Mouse (Mus musculus) intestine, postnatal 0 days (tissue): Measurements from ENCODE around the gene Depdc1b. TPM values are rescaled to one million over a fixed set of nuclear protein-coding genes. Genes with fewer than 3 reads are reported as not detected.

Source experiments
- ATAC-seq: fragments of 200-750 bp; cut with Nextera tagmentation; 2 replicates; pipeline ENCODE4 v1.8.0; 2017; ENCODE audit warnings: mild to moderate bottlenecking, moderate TSS enrichment, moderate library complexity
- H3K27ac ChIP-seq: fragments of 300-500 bp; sonication (generic); 2 replicates; pipeline ENCODE4 v1.5.1; 2014; ENCODE audit warnings: mild to moderate bottlenecking, low read depth, low read length, moderate library complexity
- H3K27me3 ChIP-seq: fragments of 300-500 bp; sonication (generic); replicated peaks from 2 replicates; pipeline ENCODE4 v1.6.1; 2014; ENCODE audit warnings: low read length, mixed read lengths; ENCODE audit not compliant: control insufficient read depth, insufficient read depth
- H3K36me3 ChIP-seq: fragments of 300-500 bp; sonication (generic); 2 replicates; pipeline ENCODE4 v1.6.1; 2014; ENCODE audit warnings: mild to moderate bottlenecking, moderate library complexity; ENCODE audit not compliant: control insufficient read depth, insufficient read depth
- H3K4me1 ChIP-seq: fragments of 300-500 bp; sonication (generic); replicated peaks from 2 replicates; pipeline ENCODE4 v1.6.1; 2014; ENCODE audit warnings: antibody characterized with exemption, low read length, mixed read lengths; ENCODE audit not compliant: control insufficient read depth, insufficient read depth
- H3K4me2 ChIP-seq: fragments of 300-500 bp; sonication (generic); replicated peaks from 2 replicates; pipeline ENCODE4 v1.6.1; 2014; ENCODE audit warnings: low read depth, mild to moderate bottlenecking, moderate library complexity
- H3K4me3 ChIP-seq: fragments of 300-500 bp; sonication (generic); 2 replicates; pipeline ENCODE4 v1.5.1; 2014; ENCODE audit warnings: low read depth, low read length
- H3K9ac ChIP-seq: fragments of 300-500 bp; sonication (generic); 2 replicates; pipeline ENCODE4 v1.6.1; 2014; ENCODE audit warnings: mild to moderate bottlenecking, low read depth, low read length
- H3K9me3 ChIP-seq: fragments of 300-500 bp; sonication (generic); 2 replicates; pipeline ENCODE4 v1.6.1; 2016; ENCODE audit warnings: mixed run types; ENCODE audit not compliant: control insufficient read depth
- CTCF ChIP-seq: sonication (generic); IDR thresholded peaks from 2 replicates; pipeline ENCODE4 v1.5.1; 2016; ENCODE audit warnings: low read depth, mild to moderate bottlenecking, control low read depth, antibody characterized with exemption, moderate library complexity
- WGBS: fragments of 180-500 bp; shearing (Covaris S2); extraction: QIAGEN DNeasy Blood & Tissue Kit; methylation state at CpG from one replicate; pipeline ENCODE4 v1.1.7; 2014; 5-methylcytosine and 5-hydroxymethylcytosine counted together
- polyA plus RNA-seq: library from polyadenylated mRNA; unstranded; fragments of >200 nt; fragmentation: Nextera tagmentation; extraction: Ambion mirVana; gene quantifications from 2 replicates; pipeline ENCODE4 v1.2.1, GENCODE M21; 2015

Gene Depdc1b
- polyA plus RNA-seq, 1 experiment from 2014 or later = 1.3 TPM

DNA sequence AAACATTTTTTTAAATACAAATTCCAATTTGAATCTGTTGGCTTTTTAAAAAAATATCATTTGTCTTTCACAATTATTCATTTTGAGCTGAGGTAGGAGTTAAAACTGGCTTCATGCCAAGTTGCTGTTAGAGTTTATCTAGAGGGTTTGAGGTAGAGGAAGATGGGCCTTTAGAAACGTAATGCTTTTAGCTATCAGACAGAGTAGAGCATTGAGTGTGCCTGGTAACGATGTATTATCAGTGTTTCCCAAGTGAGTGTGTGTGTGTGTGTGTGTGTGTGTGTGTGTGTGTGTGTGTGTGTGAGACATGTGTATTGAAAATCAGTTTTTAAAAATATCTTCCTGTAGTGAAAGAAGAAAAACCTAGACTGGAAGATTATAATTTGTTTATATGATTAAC, 60.5 kb downstream of the Depdc1b start:
- H3K27me3 ChIP-seq = no peaks in the 10 kb centered on the region
- no peaks in the 10 kb centered on the region for H3K9me3 ChIP-seq
- H3K9ac ChIP-seq = no peak overlapping the region
- no peak for TF ChIP-seq CTCF
- H3K4me1 ChIP-seq = no peaks in the 10 kb centered on the region
- no peak overlapping the region for H3K4me2 ChIP-seq
- WGBS = 44% methylated on average over 2 of the region's 2 CpGs
- H3K27ac ChIP-seq = no peak overlapping the region
- 0 out of 2 replicates have a peak, but pooled peaks cover 3% of the 10 kb centered on the region for H3K36me3 ChIP-seq
- no peak for ATAC-seq
- no peak overlapping the region for H3K4me3 ChIP-seq

DNA sequence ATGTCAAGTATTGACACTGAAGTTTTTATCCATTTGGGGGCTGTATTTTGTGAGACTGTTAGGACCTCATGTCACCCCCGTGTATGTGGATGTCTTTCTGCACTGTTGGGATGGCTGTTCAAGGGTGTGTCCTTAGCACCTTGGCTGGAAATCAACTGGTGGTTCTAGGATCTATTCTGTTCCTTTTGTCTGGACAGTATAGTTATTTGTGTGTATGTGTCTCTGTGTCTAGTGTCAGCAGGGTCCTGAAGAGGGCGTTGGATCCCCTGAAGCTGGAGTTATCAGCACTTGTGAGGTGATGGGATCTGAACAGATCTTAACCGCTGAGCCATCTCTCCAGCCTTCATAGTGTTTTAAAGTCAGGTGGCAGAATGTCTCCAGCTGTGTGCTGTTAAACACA, 65.0 kb downstream of the Depdc1b start:
- 90% methylated on average over 3 of the region's 3 CpGs for WGBS
- H3K4me2 ChIP-seq = no peak overlapping the region
- H3K36me3 ChIP-seq = peaks cover 6% of the 10 kb centered on the region; the same call in 1 of the 2 replicates
- H3K4me1 ChIP-seq = no peaks in the 10 kb centered on the region
- TF ChIP-seq CTCF = no peak
- no peak for ATAC-seq
- H3K9me3 ChIP-seq = no peaks in the 10 kb centered on the region
- no peak overlapping the region for H3K9ac ChIP-seq
- H3K27me3 ChIP-seq = no peaks in the 10 kb centered on the region
- no peak overlapping the region for H3K27ac ChIP-seq
- no peak overlapping the region for H3K4me3 ChIP-seq

DNA sequence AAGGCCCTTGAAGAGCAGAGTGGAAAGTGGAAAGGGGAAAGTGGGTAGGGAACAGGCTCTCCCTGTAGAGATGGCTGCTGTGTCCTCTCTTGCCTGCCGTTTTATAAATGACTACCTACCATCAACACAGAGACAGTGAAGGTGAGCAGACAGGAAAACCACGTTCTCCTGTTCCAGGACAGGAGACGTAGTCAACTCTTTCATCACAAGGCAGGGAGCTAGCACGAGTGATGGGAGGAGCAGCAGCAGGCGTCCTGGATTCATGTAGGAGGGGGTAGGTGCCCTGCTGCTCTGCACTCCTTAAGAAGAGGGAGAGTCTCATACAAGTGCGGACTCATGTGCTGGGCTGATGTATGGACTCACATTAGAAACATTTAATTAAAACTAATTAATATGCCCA, 66.9 kb downstream of the Depdc1b start:
- no peak overlapping the region for H3K4me2 ChIP-seq
- no peaks in the 10 kb centered on the region for H3K4me1 ChIP-seq
- no peak overlapping the region for H3K4me3 ChIP-seq
- no peaks in the 10 kb centered on the region for H3K27me3 ChIP-seq
- H3K27ac ChIP-seq = no peak overlapping the region
- peaks cover 4% of the 10 kb centered on the region; the same call in 1 of the 2 replicates for H3K36me3 ChIP-seq
- ATAC-seq = no peak
- no peak overlapping the region for H3K9ac ChIP-seq
- no peak for TF ChIP-seq CTCF
- no peaks in the 10 kb centered on the region for H3K9me3 ChIP-seq
- WGBS = 80% methylated on average over 6 of the region's 6 CpGs

DNA sequence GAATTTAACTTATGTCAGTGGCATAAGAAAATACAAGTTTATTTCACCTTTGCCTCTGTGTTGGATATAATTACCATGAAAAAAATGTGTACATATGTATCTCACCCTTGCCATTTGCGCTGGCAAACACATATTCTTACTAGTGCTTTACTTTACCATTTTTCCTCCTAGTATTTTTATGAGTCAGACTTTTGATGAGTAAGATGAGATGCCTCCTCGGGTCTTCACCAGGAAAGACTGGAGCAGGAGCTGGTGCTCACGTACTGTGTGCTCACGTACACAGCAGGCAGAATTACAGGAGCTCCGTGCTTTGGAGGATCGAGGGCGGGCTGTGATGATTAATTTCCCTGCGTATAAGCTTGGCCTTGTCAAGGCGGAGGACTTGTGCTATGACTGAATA, 69.9 kb downstream of the Depdc1b start:
- Histone ChIP-seq H3K9me3 (no peaks in the 10 kb centered on the region), H3K36me3 (peaks cover 3% of the 10 kb centered on the region; the same call in 1 of the 2 replicates), H3K4me3 (no peak overlapping the region), H3K9ac (no peak overlapping the region), H3K27me3 (no peaks in the 10 kb centered on the region), H3K4me2 (no peak overlapping the region), H3K27ac (no peak overlapping the region), H3K4me1 (no peaks in the 10 kb centered on the region)
- ATAC-seq = no peak
- TF ChIP-seq CTCF = no peak
- 83% methylated on average over 9 of the region's 9 CpGs for WGBS

DNA sequence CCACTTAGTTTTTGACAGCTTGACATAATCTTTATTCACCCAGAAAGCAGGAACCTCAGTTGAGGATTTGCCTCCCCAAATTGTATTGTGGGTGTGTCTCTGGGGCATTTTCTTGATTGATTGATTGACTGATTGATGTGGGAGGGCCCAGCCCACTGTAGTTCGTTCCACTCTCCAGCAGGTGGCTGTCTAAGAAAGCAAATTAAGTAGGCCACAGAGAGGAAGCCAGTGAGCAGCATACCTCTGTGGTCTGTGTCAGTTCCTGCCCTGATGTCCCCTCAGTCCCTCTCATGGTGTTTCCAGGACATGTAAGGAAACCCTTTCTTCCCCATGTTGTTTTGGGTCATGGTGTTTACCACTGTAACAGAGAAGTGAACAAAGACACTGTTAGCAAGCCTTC, 74.4 kb downstream of the Depdc1b start:
- no peak overlapping the region for H3K9ac ChIP-seq
- no peak overlapping the region for H3K4me3 ChIP-seq
- ATAC-seq = peak; percentile 36; the same call in 1 of the 2 replicates
- TF ChIP-seq CTCF = peak; percentile 87
- no peaks in the 10 kb centered on the region for H3K9me3 ChIP-seq
- 19% methylated on average over 1 of the region's 1 CpGs for WGBS
- H3K27me3 ChIP-seq = no peaks in the 10 kb centered on the region
- H3K4me1 ChIP-seq = no peaks in the 10 kb centered on the region
- no peak overlapping the region for H3K4me2 ChIP-seq
- H3K36me3 ChIP-seq = no peaks in the 10 kb centered on the region
- no peak overlapping the region for H3K27ac ChIP-seq

DNA sequence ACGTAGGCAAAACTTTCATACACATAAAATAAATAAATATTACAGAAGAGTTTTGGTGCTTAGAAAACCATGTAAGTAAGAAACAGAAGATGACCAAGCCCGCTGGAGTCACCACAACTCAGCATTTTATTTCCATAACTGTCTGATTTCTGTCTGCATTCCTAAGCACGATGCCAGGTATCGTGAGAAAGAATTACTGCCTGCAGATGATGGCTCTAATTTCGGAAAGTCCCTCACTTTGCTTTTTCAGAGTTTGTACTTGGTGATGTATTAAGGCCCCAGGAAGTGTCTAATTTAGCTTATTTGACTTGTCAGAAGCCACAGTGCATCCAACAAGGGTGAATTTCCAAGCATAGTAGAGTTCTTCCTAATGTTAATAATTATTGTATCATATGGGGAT, 87.1 kb downstream of the Depdc1b start:
- H3K36me3 ChIP-seq = no peaks in the 10 kb centered on the region
- H3K9me3 ChIP-seq = no peaks in the 10 kb centered on the region
- H3K27me3 ChIP-seq = no peaks in the 10 kb centered on the region
- no peaks in the 10 kb centered on the region for H3K4me1 ChIP-seq
- no peak overlapping the region for H3K4me3 ChIP-seq
- 90% methylated on average over 5 of the region's 5 CpGs for WGBS
- H3K27ac ChIP-seq = no peak overlapping the region
- ATAC-seq = no peak
- no peak for TF ChIP-seq CTCF
- H3K9ac ChIP-seq = no peak overlapping the region
- no peak overlapping the region for H3K4me2 ChIP-seq

DNA sequence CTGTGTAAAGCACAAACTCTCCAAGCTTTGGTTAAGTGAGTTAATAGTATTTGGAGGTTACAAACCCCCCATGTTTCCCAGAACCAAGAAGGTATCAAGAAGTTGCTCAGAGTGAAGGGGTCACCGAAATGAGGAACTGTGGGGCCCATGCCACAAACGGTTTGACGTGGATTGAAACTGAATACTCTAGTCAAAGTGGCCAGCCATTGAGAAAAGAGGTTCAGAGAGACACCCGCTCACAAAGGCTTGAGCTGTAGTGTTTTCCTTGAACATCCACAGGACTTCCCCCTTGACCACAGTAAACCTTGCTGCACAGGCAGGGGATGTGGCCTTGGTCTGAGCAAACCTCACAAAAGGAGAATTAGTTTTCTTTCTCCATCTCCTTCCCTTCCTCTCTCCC, 88.2 kb downstream of the Depdc1b start:
- H3K27me3 ChIP-seq = no peaks in the 10 kb centered on the region
- ATAC-seq = no peak
- no peaks in the 10 kb centered on the region for H3K9me3 ChIP-seq
- 94% methylated on average over 4 of the region's 4 CpGs for WGBS
- H3K36me3 ChIP-seq = no peaks in the 10 kb centered on the region
- H3K4me1 ChIP-seq = no peaks in the 10 kb centered on the region
- H3K9ac ChIP-seq = no peak overlapping the region
- H3K4me3 ChIP-seq = no peak overlapping the region
- no peak overlapping the region for H3K4me2 ChIP-seq
- H3K27ac ChIP-seq = no peak overlapping the region
- no peak for TF ChIP-seq CTCF
